Mouse (Mus musculus) fat pad, adult 2 months (tissue): ENCODE measurements around the gene Ssmem1.

Experiments used
- DNase-seq: peaks from one replicate; pipeline ENCODE4 v3.0.0-alpha.2; 2011; ENCODE audit warnings: low read depth, low spot score; ENCODE audit errors: extremely low read depth

The Ssmem1 gene

DNA sequence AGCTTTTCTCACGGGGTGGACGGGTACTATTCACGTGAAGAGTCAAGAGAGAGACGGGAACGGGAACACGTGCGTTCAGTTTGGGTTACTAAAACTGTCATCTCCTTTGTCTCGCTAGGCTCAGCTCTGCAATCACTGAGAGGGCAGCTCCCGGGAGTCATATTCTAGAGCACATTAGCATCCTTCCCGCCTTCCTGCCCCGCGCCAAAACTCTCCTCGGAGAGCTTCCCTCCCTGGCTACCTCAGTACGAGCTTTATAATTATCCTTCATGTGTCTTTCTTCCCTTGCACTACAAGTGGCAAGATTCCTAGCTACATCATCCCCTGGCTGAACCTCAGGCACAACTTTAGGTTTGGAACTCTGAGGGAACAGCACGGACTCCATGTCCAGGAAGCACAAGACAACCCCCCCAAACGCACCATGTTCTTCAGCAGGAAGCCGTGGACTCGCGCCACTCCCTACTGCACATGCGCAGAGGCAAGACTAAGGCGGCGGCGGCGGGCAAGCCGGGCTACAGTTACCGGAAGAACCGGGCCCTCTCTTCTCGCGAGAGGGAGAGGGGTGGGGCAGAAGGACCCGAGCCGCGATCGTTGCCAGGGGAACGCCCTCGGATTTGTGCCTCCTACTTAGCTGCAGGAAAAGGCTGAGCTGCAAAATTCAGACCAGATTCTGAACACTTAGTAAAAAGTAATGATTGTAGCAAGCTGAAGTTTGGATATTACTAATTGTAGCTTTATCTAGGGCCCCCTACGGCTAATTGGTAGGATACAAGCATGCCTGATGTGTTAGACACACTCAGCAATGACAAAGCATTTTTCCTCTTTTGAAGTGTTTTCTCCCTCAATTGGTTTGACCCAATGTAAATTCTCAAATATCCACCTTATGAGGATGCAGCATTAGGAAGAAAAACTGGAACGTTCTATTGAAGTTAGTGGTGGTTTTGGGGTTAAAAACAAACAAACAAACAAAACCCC is at the start of gene Ssmem1, which contains the start of gene Tmem209:
Ssmem1 (plus strand) TSS at position 585 of the 975 bp plus-strand sequence.
Tmem209 (minus strand) TSS at position 519 of the 975 bp plus-strand sequence.
- peak; percentile 62 for DNase-seq

DNA sequence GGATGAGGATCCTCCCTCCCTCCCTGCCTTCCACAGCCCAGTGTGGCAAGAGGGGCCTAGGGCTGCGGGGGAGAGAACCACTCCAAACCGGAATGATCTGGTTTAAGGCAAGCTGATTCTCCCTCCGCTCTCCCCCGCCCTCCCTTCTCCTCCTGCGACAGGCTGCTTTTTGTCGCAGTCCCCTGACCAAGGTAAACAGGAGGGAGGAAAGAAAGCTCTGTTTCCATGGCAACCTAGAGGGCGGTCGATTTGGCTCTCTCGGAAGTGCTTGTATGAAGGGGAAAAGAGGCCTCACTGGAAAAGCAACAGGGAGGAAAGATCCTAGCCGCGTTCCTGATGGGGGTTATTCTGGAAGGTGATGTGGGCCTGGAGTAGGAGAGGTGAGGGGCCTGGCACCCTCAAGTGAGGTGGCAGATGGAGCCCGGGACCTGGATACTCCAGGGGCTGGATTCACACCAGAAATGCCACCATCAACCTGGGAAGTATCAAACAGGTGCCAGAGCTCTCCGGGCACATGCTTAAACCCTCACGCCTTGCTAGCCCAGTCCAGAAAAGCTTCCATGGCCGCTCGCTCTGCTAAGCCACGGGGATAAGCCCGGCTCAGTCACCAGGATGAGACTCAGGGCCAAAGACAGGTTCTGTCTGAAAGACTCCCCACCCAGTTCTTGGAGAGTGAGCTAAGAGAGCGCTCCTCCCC is 48.8 kb upstream of the Ssmem1 start:
- no peak for DNase-seq

- no peak for DNase-seq
Observed at GRCm38 (mm10) chr6:30461755-30462344, 47.8 kb upstream of the Ssmem1 start.

DNA sequence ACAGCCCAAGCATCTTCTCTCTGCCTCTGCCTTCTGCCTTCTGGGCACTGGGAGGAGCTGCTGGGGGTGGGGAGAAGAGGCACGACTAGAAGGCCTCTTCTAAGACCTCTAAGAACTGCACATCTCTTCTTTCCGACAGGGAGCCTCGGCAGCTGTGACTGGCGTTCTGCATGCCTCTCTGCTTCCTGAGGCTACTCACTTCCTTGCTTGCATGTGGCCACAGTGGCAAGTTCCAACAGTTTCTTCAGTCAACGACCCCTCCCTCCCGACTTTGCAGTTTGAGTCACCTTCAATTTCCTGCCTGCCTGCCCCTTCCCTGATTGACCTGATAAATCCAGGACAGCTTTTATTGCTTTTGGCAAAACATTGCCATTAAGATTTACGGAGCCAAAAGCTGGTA is 46.8 kb upstream of the Ssmem1 start:
- DNase-seq = peak; percentile 3

GRCm38 (mm10) chr6:30465586-30465985 is 44.1 kb upstream of the Ssmem1 start:
- DNase-seq = no peak

GRCm38 (mm10) chr6:30468058-30468457 is 41.6 kb upstream of the Ssmem1 start:
- DNase-seq = no peak

DNA sequence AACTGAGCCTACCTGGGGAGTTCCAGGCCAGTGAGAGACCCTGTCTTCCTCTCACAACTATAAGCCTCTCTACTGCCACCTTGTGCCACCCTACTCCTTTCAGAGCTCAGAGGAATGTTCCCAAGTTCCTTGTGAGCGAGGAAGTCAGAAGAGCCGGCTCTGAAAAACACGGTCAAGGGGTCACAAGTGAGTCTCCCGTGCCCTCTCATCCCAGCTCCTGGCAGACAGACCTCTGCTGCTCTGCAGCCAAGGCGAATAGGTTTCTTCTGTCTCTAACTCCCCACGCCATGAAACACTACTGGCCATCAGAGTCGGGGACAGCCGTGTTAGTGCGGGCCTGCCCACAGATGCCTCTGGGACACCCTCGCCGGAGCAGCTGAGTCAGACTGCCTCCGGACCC is 41.0 kb upstream of the Ssmem1 start:
- no peak for DNase-seq

- DNase-seq = no peak
Observed at GRCm38 (mm10) chr6:30469370-30469769, 40.3 kb upstream of the Ssmem1 start.

DNA sequence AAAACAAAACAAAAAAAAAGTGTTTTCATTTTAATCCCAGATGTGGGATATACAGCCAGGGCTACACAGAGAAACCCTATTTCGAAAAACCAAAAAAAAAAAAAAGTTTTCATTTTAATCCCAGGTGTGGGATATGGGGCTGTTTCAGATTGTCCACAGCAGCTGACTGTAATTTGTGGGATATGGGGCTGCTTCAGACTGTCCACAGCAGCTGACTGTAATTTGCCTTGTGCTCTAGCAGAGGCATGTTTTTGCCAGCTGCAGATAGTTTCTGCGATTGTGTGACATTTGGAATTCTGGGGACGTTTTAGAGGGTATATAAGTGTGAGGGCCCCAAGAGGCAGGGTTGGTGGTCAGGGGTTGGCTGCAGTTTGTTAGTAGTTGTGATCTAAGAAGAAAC is 37.9 kb upstream of the Ssmem1 start:
- no peak for DNase-seq

DNA sequence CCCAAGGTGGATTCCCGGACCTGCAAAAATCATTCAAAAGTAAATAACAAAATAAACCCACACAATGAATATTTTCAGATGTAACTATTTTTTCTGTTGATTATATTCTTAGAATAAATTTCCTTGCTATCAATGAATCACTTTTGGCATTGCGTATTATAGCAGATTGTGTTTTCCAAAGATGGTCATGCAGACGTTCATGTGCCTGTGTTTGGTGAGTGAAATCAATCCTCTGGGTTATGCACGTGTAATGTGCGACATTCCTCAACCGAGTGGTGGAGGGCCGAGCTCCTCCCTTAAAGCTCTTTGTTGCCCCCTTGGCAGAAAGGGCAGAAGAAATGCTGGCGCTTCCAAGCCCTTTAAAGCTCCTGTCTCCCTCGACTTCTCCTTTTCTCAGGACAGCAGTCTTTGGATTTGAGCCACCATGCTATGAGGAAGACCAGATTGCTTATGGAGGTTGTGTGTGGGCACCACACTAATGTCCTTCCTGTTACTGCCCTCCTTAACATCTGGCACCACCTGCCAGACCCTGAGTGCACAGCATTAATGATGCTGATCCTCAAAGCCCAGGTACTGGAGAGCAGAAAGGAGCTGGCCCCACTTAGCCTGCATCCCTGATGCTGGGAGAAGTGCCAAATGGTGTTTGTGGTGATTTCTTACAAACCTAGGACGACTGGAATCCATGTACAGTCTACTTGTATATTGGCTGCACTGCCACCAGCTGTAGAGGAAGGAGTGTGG is 33.5 kb upstream of the Ssmem1 start:
- no peak for DNase-seq

DNA sequence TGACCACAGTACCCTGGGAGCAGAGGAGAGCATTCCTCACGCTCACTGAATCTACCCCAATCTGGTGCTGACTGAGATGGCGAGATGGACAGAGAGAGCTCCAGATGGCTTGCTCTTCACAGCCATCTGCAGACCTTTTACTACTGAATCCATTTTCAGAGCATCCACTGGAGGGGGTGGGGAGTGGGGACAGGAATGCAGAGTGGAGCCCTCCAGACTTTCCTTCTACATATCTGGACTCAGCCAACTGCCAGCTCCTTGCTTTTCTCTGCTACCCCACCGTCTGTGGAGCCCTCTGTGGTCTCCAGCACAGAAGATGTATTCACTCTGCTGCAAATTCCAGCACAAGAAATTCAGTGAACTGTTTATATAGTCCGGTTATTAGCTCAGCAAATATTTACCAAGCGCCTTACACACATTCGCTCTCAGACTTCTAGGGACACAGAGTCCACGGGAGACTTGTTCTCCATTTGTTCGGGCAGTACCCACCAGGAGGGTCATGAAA is 32.4 kb upstream of the Ssmem1 start:
- DNase-seq = no peak

GRCm38 (mm10) chr6:30477784-30478183 is 31.9 kb upstream of the Ssmem1 start:
- DNase-seq = no peak

DNA sequence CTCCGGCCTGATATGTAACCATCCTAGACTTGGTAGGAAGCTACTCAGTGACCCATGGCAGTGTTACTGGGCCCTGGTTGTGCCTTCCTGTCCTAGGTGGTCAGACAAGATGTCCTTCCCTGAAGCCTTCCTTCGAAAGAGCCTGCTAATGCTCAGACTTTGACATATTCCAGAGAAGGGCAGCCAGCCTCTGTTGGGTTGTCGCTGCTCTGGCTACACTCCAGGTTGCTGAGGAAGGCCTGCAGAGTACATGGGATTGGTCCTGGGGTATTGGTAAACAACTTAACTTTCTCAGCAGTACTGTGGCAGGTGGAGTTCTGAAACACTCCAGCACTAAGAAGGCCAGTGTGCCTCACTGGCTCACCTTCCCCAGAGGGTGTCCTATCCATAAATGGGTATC is 30.2 kb upstream of the Ssmem1 start:
- no peak for DNase-seq

- no peak for DNase-seq
Observed at GRCm38 (mm10) chr6:30482908-30483307, 26.7 kb upstream of the Ssmem1 start.

DNA sequence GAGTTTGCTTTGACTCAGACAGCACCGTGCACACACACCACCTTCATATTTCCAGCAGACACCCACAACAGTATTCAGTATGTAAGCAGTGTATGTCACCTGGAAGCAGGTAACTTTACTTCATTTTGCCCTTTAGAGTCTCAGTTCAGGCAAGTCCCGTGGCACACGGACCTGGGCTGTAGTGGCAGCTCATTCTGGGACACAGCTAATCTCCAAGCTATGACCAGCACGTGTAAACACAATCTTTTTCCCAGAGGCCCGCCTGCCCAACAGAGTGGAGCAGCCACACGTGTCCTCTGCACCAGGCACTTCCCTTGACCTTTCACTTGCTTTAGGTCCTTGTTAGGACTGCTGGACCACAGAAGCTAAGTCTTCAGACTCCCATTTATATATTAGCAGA is 23.1 kb upstream of the Ssmem1 start:
- no peak for DNase-seq

DNA sequence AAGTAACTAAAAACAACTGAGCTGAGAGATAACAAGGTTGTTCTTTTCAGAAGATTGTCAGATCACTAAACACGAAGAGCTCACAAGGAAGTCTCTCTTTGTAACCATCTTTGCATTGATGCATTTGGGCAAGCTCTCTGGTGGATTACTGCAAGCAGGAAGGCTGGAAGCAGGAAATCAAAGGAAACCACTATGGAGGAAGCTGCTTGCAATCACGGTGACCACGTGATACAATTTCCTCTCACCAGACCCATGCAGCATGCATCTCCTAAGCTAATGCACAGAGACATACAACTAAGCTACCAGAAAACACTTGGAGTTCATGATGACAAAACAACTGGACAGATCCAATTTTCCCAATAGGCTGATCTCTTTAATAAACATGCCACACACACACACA is 10.6 kb upstream of the Ssmem1 start:
- DNase-seq = no peak

DNA sequence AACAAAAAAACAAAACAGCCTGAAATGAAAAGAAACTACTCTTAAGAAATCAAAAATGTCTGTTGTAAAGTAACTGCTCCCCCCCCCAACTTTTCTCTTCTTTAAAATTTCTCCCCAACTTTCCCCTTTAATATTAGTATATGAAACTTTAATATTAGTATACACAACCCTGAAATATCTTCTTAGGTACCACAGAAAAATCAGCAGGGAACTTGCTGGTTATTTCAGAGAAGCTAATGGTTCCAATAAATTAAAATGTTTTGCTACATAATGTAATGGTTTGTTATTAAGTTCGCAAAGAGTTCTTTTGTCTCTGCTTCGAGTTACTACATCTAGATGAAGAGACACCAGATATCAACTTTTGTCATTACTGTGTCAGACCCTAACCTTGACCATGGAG is 825 bp upstream of the Ssmem1 start:
- DNase-seq = no peak

DNA sequence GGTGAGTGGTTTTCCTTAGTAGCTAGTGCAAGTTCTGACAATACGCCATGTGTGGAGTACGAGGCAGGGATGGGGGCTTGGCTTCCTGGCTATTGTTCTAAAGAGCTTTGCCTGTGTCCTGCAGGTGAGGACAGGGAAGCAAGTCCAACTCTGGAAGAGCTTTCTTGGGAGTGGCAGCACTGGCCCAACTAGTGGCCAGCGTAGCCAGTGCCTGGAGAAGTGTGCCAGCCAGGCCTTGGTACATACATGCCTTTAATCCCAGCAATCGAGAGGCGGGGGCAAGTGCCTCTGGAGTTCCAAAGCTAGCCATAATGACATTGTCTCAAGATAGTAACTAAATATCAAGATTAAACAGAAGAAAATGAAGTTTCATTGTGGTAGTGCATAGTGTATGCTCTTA is 642 bp downstream of the Ssmem1 start:
- DNase-seq = no peak

DNA sequence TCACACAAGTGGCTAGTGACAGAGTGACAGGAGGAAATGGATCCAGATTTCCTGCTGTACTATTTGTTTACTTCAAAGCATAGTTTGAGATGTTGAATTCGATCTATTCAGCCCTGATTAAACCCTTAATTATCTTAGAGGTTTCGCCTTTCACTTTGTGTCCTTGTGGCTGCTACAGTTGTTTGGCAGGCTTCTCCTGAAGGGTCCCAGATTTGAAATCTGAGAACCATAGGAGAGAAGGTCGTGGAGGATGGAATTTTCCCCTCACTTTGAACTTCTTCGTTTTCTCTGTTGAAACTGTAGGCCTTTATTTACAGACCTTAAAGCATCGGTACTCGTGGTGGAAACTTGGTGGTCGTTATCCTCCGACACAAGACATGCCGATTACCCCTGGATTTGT is 4.6 kb downstream of the Ssmem1 start:
- DNase-seq = no peak

DNA sequence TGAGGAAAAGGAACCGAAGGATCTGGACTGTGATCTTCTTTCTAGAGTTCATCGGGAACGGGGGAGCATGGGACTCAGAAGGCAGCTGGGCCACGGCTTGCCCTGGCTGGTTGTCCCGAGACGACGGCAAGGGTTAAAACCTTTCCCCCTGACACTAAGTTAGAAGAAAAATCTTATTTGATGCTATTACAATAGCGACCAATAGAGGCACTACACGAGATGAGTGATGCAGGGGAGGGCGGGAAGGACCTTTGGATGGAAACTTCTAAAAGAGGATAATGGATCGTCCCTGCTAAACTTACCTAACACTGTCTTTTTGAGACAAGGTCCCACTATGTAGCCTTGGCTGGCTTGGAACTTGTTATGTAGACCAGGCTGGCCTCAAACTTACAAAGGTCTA is 10.8 kb downstream of the Ssmem1 start:
- DNase-seq = no peak
